Mouse (Mus musculus): ENCODE measurements at regions not wholly inside any gene's neighbourhood (a gene's known extent, or its start where the extent isn't known, plus 50 kb on each side); places are given as distances from the start of the nearest gene placed in this dataset.

DNA sequence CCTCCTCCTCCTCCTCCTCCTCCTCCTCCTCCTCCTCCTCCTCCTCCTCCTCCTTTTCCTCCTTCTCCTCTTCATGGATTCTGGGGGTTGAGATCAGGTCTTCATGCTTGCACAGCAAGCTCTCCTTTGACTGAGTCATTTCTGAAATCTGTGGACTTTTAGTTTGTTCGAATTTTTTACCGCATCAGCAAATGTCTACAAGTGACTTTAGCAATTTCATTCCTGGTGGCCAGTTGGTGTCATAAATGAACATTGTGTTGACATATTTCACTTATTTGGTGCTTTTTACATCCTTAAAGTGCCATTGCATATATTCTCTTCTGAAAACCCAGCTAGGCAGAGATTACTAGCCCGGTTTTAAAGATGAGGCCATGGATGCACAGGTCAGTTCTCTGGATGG lies 173.0 kb upstream of the Cxcr4 start:
- Histone ChIP-seq H3K4me1 (ENCODE audit: control insufficient read depth, insufficient read depth, low read length) (no peaks in the 10 kb centered on the region), H3K9me3 (ENCODE audit: control insufficient read depth, low read length) (no peaks in the 10 kb centered on the region), H3K27me3 (ENCODE audit: control insufficient read depth, insufficient read depth, low read length) (no peaks in the 10 kb centered on the region), H3K4me3 (replicated peaks; ENCODE audit: low read length) (no peak overlapping the region), H3K27ac (replicated peaks; ENCODE audit: low read depth, low read length) (no peak overlapping the region), H3K4me2 (replicated peaks; ENCODE audit: low read depth, low read length, severe bottlenecking) (no peak overlapping the region), H3K36me3 (ENCODE audit: control insufficient read depth, insufficient read depth, low read length) (no peaks in the 10 kb centered on the region), H3K9ac (ENCODE audit: low read depth, low read length, severe bottlenecking) (no peak overlapping the region)
- ATAC-seq (ENCODE audit: low FRiP score, low read depth) (no peak), DNase-seq (ENCODE audit: low spot score) (no peak)
- WGBS = 91% methylated on average over 3 of the region's 3 CpGs
- TF ChIP-seq POLR2A (IDR thresholded peaks at IDR 0.05; ENCODE audit: borderline replicate concordance, extremely low read depth, insufficient read depth, insufficient read length) = no peak

GRCm38 (mm10) chr1:128762854-128763253 lies 170.8 kb upstream of the Cxcr4 start:
- TF ChIP-seq POLR2A (IDR thresholded peaks at IDR 0.05; ENCODE audit: borderline replicate concordance, extremely low read depth, insufficient read depth, insufficient read length) = no peak
- Histone ChIP-seq H3K4me3 (replicated peaks; ENCODE audit: low read length) (no peak overlapping the region), H3K9ac (ENCODE audit: low read depth, low read length, severe bottlenecking) (no peak overlapping the region), H3K9me3 (ENCODE audit: control insufficient read depth, low read length) (no peaks in the 10 kb centered on the region), H3K4me2 (replicated peaks; ENCODE audit: low read depth, low read length, severe bottlenecking) (no peak overlapping the region), H3K27me3 (ENCODE audit: control insufficient read depth, insufficient read depth, low read length) (no peaks in the 10 kb centered on the region), H3K36me3 (ENCODE audit: control insufficient read depth, insufficient read depth, low read length) (no peaks in the 10 kb centered on the region), H3K4me1 (ENCODE audit: control insufficient read depth, insufficient read depth, low read length) (no peaks in the 10 kb centered on the region), H3K27ac (replicated peaks; ENCODE audit: low read depth, low read length) (no peak overlapping the region)
- no peak for DNase-seq (ENCODE audit: low spot score)
- WGBS = 82% methylated on average over 4 of the region's 4 CpGs
- ATAC-seq (ENCODE audit: low FRiP score, low read depth) = no peak

- no peak for DNase-seq (ENCODE audit: low spot score)
- no peak overlapping the region for H3K4me2 ChIP-seq (replicated peaks; ENCODE audit: low read depth, low read length, severe bottlenecking)
- H3K36me3 ChIP-seq (ENCODE audit: control insufficient read depth, insufficient read depth, low read length) = no peaks in the 10 kb centered on the region
- H3K4me3 ChIP-seq (replicated peaks; ENCODE audit: low read length) = no peak overlapping the region
- H3K27me3 ChIP-seq (ENCODE audit: control insufficient read depth, insufficient read depth, low read length) = no peaks in the 10 kb centered on the region
- H3K9ac ChIP-seq (ENCODE audit: low read depth, low read length, severe bottlenecking) = no peak overlapping the region
- WGBS = 76% methylated on average over 5 of the region's 5 CpGs
- H3K4me1 ChIP-seq (ENCODE audit: control insufficient read depth, insufficient read depth, low read length) = no peaks in the 10 kb centered on the region
- no peak overlapping the region for H3K27ac ChIP-seq (replicated peaks; ENCODE audit: low read depth, low read length)
- no peak for TF ChIP-seq POLR2A (IDR thresholded peaks at IDR 0.05; ENCODE audit: borderline replicate concordance, extremely low read depth, insufficient read depth, insufficient read length)
- no peak for ATAC-seq (ENCODE audit: low FRiP score, low read depth)
- H3K9me3 ChIP-seq (ENCODE audit: control insufficient read depth, low read length) = no peaks in the 10 kb centered on the region
These were observed 170.0 kb upstream of the Cxcr4 start for GRCm38 (mm10) chr1:128762076-128762475.

- Histone ChIP-seq H3K9me3 (ENCODE audit: control insufficient read depth, low read length) (no peaks in the 10 kb centered on the region), H3K27me3 (ENCODE audit: control insufficient read depth, insufficient read depth, low read length) (no peaks in the 10 kb centered on the region), H3K4me1 (ENCODE audit: control insufficient read depth, insufficient read depth, low read length) (no peaks in the 10 kb centered on the region), H3K4me2 (replicated peaks; ENCODE audit: low read depth, low read length, severe bottlenecking) (no peak overlapping the region), H3K36me3 (ENCODE audit: control insufficient read depth, insufficient read depth, low read length) (no peaks in the 10 kb centered on the region), H3K9ac (ENCODE audit: low read depth, low read length, severe bottlenecking) (no peak overlapping the region), H3K4me3 (replicated peaks; ENCODE audit: low read length) (no peak overlapping the region), H3K27ac (replicated peaks; ENCODE audit: low read depth, low read length) (no peak overlapping the region)
- no peak for TF ChIP-seq POLR2A (IDR thresholded peaks at IDR 0.05; ENCODE audit: borderline replicate concordance, extremely low read depth, insufficient read depth, insufficient read length)
- no peak for ATAC-seq (ENCODE audit: low FRiP score, low read depth)
- DNase-seq (ENCODE audit: low spot score) = no peak
- WGBS = 69% methylated on average over 11 of the region's 11 CpGs
These were observed 166.8 kb upstream of the Cxcr4 start for GRCm38 (mm10) chr1:128758802-128759481.

DNA sequence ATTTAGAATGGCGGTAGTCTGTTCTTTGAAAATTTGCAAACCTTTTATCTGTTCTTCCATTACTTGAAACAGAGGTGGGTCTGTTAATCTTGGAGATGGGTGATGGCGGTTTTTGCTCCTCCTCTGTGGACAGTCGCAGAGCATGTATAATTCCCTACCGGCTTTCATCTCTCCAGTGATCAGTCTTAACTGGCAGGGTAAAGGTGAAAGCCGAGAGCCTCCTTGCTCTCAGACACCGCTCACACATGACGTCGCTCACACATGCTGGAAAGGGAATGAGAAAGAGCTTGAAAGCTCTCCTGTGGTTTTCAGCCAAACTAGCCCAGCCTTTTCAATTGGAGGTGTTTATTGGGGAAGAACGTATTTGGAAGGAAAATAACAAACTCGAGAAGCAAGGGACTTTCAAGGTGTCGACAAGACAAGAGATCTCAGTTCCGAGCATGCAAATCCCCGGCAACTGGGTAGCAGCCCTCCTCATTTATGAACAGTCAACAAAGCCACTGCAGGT lies 166.3 kb upstream of the Cxcr4 start:
- H3K4me2 ChIP-seq (replicated peaks; ENCODE audit: low read depth, low read length, severe bottlenecking) = no peak overlapping the region
- ATAC-seq (ENCODE audit: low FRiP score, low read depth) (no peak), DNase-seq (ENCODE audit: low spot score) (no peak)
- no peak for TF ChIP-seq POLR2A (IDR thresholded peaks at IDR 0.05; ENCODE audit: borderline replicate concordance, extremely low read depth, insufficient read depth, insufficient read length)
- no peak overlapping the region for H3K27ac ChIP-seq (replicated peaks; ENCODE audit: low read depth, low read length)
- no peaks in the 10 kb centered on the region for H3K9me3 ChIP-seq (ENCODE audit: control insufficient read depth, low read length)
- no peaks in the 10 kb centered on the region for H3K27me3 ChIP-seq (ENCODE audit: control insufficient read depth, insufficient read depth, low read length)
- no peaks in the 10 kb centered on the region for H3K36me3 ChIP-seq (ENCODE audit: control insufficient read depth, insufficient read depth, low read length)
- H3K9ac ChIP-seq (ENCODE audit: low read depth, low read length, severe bottlenecking) = no peak overlapping the region
- 55% methylated on average over 13 of the region's 13 CpGs for WGBS
- no peak overlapping the region for H3K4me3 ChIP-seq (replicated peaks; ENCODE audit: low read length)
- H3K4me1 ChIP-seq (ENCODE audit: control insufficient read depth, insufficient read depth, low read length) = no peaks in the 10 kb centered on the region

All from limb, embryonic 14.5 days (tissue).